Mouse (Mus musculus): ENCODE data around the gene Ror1. TPM values are rescaled to one million over a fixed set of nuclear protein-coding genes. Genes with fewer than 3 reads are reported as not detected.

Gene Ror1
- polyA plus RNA-seq, 1 experiment from 2014 or later = 13.0 TPM

DNA sequence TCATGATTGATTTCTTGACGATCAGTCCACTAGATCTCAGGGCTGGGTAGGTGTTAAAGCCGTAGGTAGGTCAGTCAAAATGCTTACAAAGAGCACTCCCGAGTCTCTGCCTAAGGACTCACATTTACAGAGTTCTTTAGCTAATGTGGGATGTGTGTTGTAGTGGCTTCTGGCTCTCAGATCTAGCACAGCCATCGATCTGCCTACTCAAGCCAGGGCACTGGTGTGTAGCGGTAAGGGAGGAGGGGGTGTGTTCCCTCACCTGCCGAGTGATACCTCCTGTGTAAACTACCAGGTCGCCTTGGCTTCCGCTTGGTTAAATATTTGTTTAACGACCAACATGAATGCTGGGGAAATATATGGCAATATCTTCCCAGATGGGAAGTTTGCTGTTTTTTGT is 12.0 kb downstream of the Ror1 start:
- Histone ChIP-seq H3K4me3 (ENCODE audit: low read length) (no peak overlapping the region), H3K9ac (ENCODE audit: low read length) (no peak overlapping the region), H3K4me2 (ENCODE audit: low read depth, low read length) (no peak overlapping the region), H3K27me3 (ENCODE audit: control insufficient read depth, insufficient read depth, low read depth, low read length) (no peaks in the 10 kb centered on the region), H3K4me1 (replicated peaks; ENCODE audit: control insufficient read depth, insufficient read depth, low read length) (peaks cover 56% of the 10 kb centered on the region), H3K36me3 (ENCODE audit: control insufficient read depth, insufficient read depth, low read length) (no peaks in the 10 kb centered on the region), H3K9me3 (ENCODE audit: control insufficient read depth, low read length) (no peaks in the 10 kb centered on the region), H3K27ac (ENCODE audit: low read length) (no peak overlapping the region)
- 52% methylated on average over 9 of the region's 9 CpGs for WGBS
- ATAC-seq (ENCODE audit: low read depth) = no peak

DNA sequence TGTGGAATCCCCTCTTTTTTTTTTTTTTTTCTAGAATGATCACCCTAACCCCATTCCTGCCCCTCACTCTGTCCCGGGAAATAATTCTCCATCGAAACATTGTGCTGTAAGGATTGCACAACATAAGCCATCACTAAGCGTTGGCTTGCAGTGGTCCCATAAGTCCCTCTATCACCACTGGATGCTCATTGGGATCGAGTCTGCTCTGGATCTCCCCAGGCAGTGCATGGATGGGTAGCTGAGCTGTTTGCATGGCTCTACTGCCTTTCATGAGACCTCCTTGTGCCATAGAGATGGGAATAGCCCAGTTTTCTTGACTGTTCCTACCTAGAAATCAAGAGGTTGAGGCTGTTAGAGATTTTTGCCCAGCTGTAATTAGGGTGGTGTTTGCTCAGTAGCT is 13.0 kb downstream of the Ror1 start:
- H3K27me3 ChIP-seq (ENCODE audit: control insufficient read depth, insufficient read depth, low read depth, low read length) = no peaks in the 10 kb centered on the region
- H3K9me3 ChIP-seq (ENCODE audit: control insufficient read depth, low read length) = no peaks in the 10 kb centered on the region
- H3K4me1 ChIP-seq (replicated peaks; ENCODE audit: control insufficient read depth, insufficient read depth, low read length) = peaks cover 47% of the 10 kb centered on the region
- H3K4me2 ChIP-seq (ENCODE audit: low read depth, low read length) = no peak overlapping the region
- H3K36me3 ChIP-seq (ENCODE audit: control insufficient read depth, insufficient read depth, low read length) = no peaks in the 10 kb centered on the region
- WGBS = 89% methylated on average over 4 of the region's 4 CpGs
- no peak overlapping the region for H3K9ac ChIP-seq (ENCODE audit: low read length)
- ATAC-seq (ENCODE audit: low read depth) = no peak
- H3K4me3 ChIP-seq (ENCODE audit: low read length) = no peak overlapping the region
- no peak overlapping the region for H3K27ac ChIP-seq (ENCODE audit: low read length)

DNA sequence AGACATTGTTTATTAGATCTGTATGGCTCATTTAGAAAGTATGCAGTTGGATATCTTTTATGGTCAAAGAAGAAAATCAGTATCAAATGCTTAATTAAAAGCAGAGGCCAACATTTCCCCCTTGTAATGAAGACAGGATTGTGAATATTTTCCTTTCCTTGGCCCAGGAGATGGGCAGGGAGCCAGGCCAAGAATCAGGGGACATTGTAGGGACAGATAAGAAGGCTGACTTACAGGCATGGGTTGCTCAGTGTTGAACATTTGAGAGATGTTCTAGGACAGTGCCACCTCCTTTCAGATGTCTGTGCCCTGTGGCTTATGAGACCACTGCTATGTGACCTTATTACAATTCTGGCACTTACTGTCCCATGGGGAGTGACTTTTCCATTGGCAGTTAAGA is 18.6 kb downstream of the Ror1 start:
- no peaks in the 10 kb centered on the region for H3K27me3 ChIP-seq (ENCODE audit: control insufficient read depth, insufficient read depth, low read depth, low read length)
- H3K4me3 ChIP-seq (ENCODE audit: low read length) = no peak overlapping the region
- no peak for ATAC-seq (ENCODE audit: low read depth)
- peaks cover 15% of the 10 kb centered on the region for H3K4me1 ChIP-seq (replicated peaks; ENCODE audit: control insufficient read depth, insufficient read depth, low read length)
- H3K9ac ChIP-seq (ENCODE audit: low read length) = no peak overlapping the region
- H3K4me2 ChIP-seq (ENCODE audit: low read depth, low read length) = no peak overlapping the region
- no peaks in the 10 kb centered on the region for H3K9me3 ChIP-seq (ENCODE audit: control insufficient read depth, low read length)
- no peak overlapping the region for H3K27ac ChIP-seq (ENCODE audit: low read length)
- H3K36me3 ChIP-seq (ENCODE audit: control insufficient read depth, insufficient read depth, low read length) = peaks cover 3% of the 10 kb centered on the region; the same call in 1 of the 2 replicates

DNA sequence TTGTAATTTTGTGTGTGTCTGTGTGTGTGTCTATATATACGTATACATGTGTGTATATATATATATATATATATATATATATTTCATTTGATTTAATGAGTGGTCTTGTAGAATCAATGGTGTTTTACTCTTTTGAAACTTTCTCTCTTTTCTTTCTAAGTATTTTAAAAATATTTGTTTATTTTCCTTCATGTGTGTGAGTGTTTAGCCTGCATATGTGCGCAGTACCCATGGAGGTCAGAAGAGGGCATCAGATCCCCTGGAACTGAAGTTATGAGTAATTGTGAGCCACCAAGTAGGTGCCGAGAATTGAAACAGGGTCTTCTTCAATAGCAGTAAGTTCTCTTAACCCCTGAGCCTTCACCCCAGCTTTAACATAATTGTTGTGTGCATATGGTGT is 20.8 kb downstream of the Ror1 start:
- H3K4me2 ChIP-seq (ENCODE audit: low read depth, low read length) = no peak overlapping the region
- no peak for ATAC-seq (ENCODE audit: low read depth)
- no peaks in the 10 kb centered on the region for H3K27me3 ChIP-seq (ENCODE audit: control insufficient read depth, insufficient read depth, low read depth, low read length)
- WGBS = 94% methylated on average over 3 of the region's 3 CpGs
- peaks cover 3% of the 10 kb centered on the region; the same call in 1 of the 2 replicates for H3K36me3 ChIP-seq (ENCODE audit: control insufficient read depth, insufficient read depth, low read length)
- peaks cover 13% of the 10 kb centered on the region for H3K4me1 ChIP-seq (replicated peaks; ENCODE audit: control insufficient read depth, insufficient read depth, low read length)
- no peak overlapping the region for H3K27ac ChIP-seq (ENCODE audit: low read length)
- H3K9ac ChIP-seq (ENCODE audit: low read length) = no peak overlapping the region
- H3K4me3 ChIP-seq (ENCODE audit: low read length) = no peak overlapping the region
- H3K9me3 ChIP-seq (ENCODE audit: control insufficient read depth, low read length) = no peaks in the 10 kb centered on the region

DNA sequence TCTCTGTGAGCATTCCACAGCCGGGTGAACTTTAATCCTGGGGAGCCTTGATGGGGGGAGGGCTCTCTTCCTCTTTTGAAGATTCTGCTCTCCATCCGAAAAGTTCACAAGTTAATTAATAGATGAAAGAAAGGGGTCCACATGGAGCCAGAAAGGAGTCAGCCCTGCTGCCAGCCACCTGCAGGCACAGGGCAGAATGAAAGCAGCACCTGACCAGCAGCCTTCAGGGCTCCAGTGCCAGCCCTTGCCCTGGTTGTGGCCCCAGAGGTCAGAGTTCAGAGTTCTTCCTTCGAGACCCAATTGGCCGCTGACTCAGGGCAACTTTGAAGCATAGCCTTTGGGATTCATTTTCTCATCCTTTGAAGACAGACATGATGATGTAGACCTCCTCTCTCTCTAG is 23.1 kb downstream of the Ror1 start:
- 60% methylated on average over 4 of the region's 4 CpGs for WGBS
- no peak overlapping the region for H3K4me3 ChIP-seq (ENCODE audit: low read length)
- H3K9ac ChIP-seq (ENCODE audit: low read length) = no peak overlapping the region
- H3K4me2 ChIP-seq (ENCODE audit: low read depth, low read length) = no peak overlapping the region
- H3K9me3 ChIP-seq (ENCODE audit: control insufficient read depth, low read length) = no peaks in the 10 kb centered on the region
- H3K36me3 ChIP-seq (ENCODE audit: control insufficient read depth, insufficient read depth, low read length) = peaks cover 3% of the 10 kb centered on the region; the same call in 1 of the 2 replicates
- H3K4me1 ChIP-seq (replicated peaks; ENCODE audit: control insufficient read depth, insufficient read depth, low read length) = 0 out of 2 replicates have a peak, but pooled peaks cover 3% of the 10 kb centered on the region
- H3K27ac ChIP-seq (ENCODE audit: low read length) = no peak overlapping the region
- no peak for ATAC-seq (ENCODE audit: low read depth)
- no peaks in the 10 kb centered on the region for H3K27me3 ChIP-seq (ENCODE audit: control insufficient read depth, insufficient read depth, low read depth, low read length)

GRCm38 (mm10) chr4:100119431-100119830 is 23.8 kb downstream of the Ror1 start:
- WGBS = 88% methylated on average over 1 of the region's 1 CpGs
- Histone ChIP-seq H3K4me1 (replicated peaks; ENCODE audit: control insufficient read depth, insufficient read depth, low read length) (no peaks in the 10 kb centered on the region), H3K4me3 (ENCODE audit: low read length) (no peak overlapping the region), H3K4me2 (ENCODE audit: low read depth, low read length) (no peak overlapping the region), H3K27me3 (ENCODE audit: control insufficient read depth, insufficient read depth, low read depth, low read length) (no peaks in the 10 kb centered on the region), H3K36me3 (ENCODE audit: control insufficient read depth, insufficient read depth, low read length) (peaks cover 3% of the 10 kb centered on the region; the same call in 1 of the 2 replicates), H3K9ac (ENCODE audit: low read length) (no peak overlapping the region), H3K27ac (ENCODE audit: low read length) (no peak overlapping the region), H3K9me3 (ENCODE audit: control insufficient read depth, low read length) (no peaks in the 10 kb centered on the region)
- no peak for ATAC-seq (ENCODE audit: low read depth)

GRCm38 (mm10) chr4:100120547-100120946 is 25.0 kb downstream of the Ror1 start:
- H3K4me3 ChIP-seq (ENCODE audit: low read length) = no peak overlapping the region
- H3K4me2 ChIP-seq (ENCODE audit: low read depth, low read length) = no peak overlapping the region
- H3K9me3 ChIP-seq (ENCODE audit: control insufficient read depth, low read length) = no peaks in the 10 kb centered on the region
- no peaks in the 10 kb centered on the region for H3K27me3 ChIP-seq (ENCODE audit: control insufficient read depth, insufficient read depth, low read depth, low read length)
- no peak overlapping the region for H3K9ac ChIP-seq (ENCODE audit: low read length)
- peaks cover 3% of the 10 kb centered on the region; the same call in 1 of the 2 replicates for H3K36me3 ChIP-seq (ENCODE audit: control insufficient read depth, insufficient read depth, low read length)
- no peaks in the 10 kb centered on the region for H3K4me1 ChIP-seq (replicated peaks; ENCODE audit: control insufficient read depth, insufficient read depth, low read length)
- H3K27ac ChIP-seq (ENCODE audit: low read length) = no peak overlapping the region
- WGBS = 67% methylated on average over 5 of the region's 5 CpGs
- ATAC-seq (ENCODE audit: low read depth) = no peak

GRCm38 (mm10) chr4:100122436-100122835 is 26.8 kb downstream of the Ror1 start:
- H3K9ac ChIP-seq (ENCODE audit: low read length) = no peak overlapping the region
- no peak for ATAC-seq (ENCODE audit: low read depth)
- no peak overlapping the region for H3K27ac ChIP-seq (ENCODE audit: low read length)
- no peaks in the 10 kb centered on the region for H3K36me3 ChIP-seq (ENCODE audit: control insufficient read depth, insufficient read depth, low read length)
- WGBS = 94% methylated on average over 3 of the region's 3 CpGs
- no peak overlapping the region for H3K4me2 ChIP-seq (ENCODE audit: low read depth, low read length)
- no peaks in the 10 kb centered on the region for H3K27me3 ChIP-seq (ENCODE audit: control insufficient read depth, insufficient read depth, low read depth, low read length)
- H3K4me1 ChIP-seq (replicated peaks; ENCODE audit: control insufficient read depth, insufficient read depth, low read length) = 0 out of 2 replicates have a peak, but pooled peaks cover 4% of the 10 kb centered on the region
- H3K9me3 ChIP-seq (ENCODE audit: control insufficient read depth, low read length) = no peaks in the 10 kb centered on the region
- H3K4me3 ChIP-seq (ENCODE audit: low read length) = no peak overlapping the region

- WGBS = 70% methylated on average over 3 of the region's 3 CpGs
- Histone ChIP-seq H3K4me2 (ENCODE audit: low read depth, low read length) (no peak overlapping the region), H3K9ac (ENCODE audit: low read length) (no peak overlapping the region), H3K27me3 (ENCODE audit: control insufficient read depth, insufficient read depth, low read depth, low read length) (no peaks in the 10 kb centered on the region), H3K27ac (ENCODE audit: low read length) (no peak overlapping the region), H3K36me3 (ENCODE audit: control insufficient read depth, insufficient read depth, low read length) (no peaks in the 10 kb centered on the region), H3K9me3 (ENCODE audit: control insufficient read depth, low read length) (no peaks in the 10 kb centered on the region), H3K4me1 (replicated peaks; ENCODE audit: control insufficient read depth, insufficient read depth, low read length) (peaks cover 8% of the 10 kb centered on the region), H3K4me3 (ENCODE audit: low read length) (no peak overlapping the region)
- no peak for ATAC-seq (ENCODE audit: low read depth)
These were observed 27.9 kb downstream of the Ror1 start for GRCm38 (mm10) chr4:100123519-100123918.

DNA sequence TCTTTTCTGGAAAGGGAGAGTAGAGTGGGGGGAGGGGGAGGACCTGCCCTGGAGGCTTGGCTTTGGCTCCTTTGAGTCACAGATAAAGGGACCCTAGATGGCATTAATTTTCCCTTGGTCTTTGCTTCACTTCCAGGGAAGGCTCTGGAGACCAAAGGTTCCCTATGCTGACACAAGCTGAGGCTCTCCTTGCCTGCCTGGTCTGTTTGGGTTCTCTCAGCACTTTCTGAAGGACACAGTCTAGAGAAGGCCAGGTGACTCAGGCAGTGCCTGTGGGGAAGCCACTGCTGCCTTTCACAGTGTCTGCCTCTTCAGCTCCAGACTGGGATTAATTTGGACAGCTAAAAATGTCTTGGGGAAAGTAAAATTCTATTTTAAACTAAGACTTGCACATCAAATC is 28.5 kb downstream of the Ror1 start:
- Histone ChIP-seq H3K4me3 (ENCODE audit: low read length) (no peak overlapping the region), H3K9ac (ENCODE audit: low read length) (no peak overlapping the region), H3K4me1 (replicated peaks; ENCODE audit: control insufficient read depth, insufficient read depth, low read length) (peaks cover 14% of the 10 kb centered on the region), H3K9me3 (ENCODE audit: control insufficient read depth, low read length) (no peaks in the 10 kb centered on the region), H3K36me3 (ENCODE audit: control insufficient read depth, insufficient read depth, low read length) (no peaks in the 10 kb centered on the region), H3K4me2 (ENCODE audit: low read depth, low read length) (no peak overlapping the region), H3K27ac (ENCODE audit: low read length) (no peak overlapping the region), H3K27me3 (ENCODE audit: control insufficient read depth, insufficient read depth, low read depth, low read length) (no peaks in the 10 kb centered on the region)
- ATAC-seq (ENCODE audit: low read depth) = no peak

Data from lung, embryonic 16.5 days (tissue).